Mouse (Mus musculus) small intestine, adult 2 months (tissue): Measurements from ENCODE around the gene Hipk2.

Experiments used
- CTCF ChIP-seq: fragments of 200-500 bp; IDR thresholded peaks from 2 replicates; pipeline ENCODE4 v1.5.1; 2012; ENCODE audit warnings: low read depth, mild to moderate bottlenecking, control low read depth, inconsistent platforms, low read length, moderate library complexity, mixed read lengths; ENCODE audit not compliant: insufficient replicate concordance, insufficient read length; ENCODE audit errors: extremely low read depth
- POLR2A ChIP-seq: fragments of 200-500 bp; IDR thresholded peaks from 2 replicates; pipeline ENCODE4 v1.6.1; 2012; ENCODE audit warnings: low read depth, mild to moderate bottlenecking, control low read depth, inconsistent platforms, low read length, moderate library complexity

DNA sequence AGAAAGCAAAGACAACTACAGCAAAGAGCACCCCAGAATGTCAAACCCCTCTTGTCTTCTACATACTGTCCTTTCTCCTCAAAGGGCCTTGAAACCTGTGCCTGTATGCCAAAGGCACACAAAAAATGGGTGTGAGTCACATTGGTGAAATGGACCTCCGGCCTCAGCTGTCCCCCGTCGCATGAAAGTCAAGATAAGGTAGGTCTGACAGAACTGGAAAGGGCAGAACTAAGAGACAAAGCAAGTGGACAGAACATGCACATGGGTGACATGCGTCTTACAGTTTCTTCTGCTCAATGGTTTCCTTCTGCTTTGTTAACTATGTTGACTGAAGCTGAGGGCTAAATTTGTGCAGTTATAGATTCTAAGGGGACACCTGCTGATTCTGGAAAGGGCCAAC, 119.0 kb downstream of the Hipk2 start:
- no peak for TF ChIP-seq CTCF
- no peak for TF ChIP-seq POLR2A
